Mouse (Mus musculus) heart, adult 2 months (tissue): ENCODE measurements around the gene Pcsk1n.
"Not testable (repeated sequence)": the region's sequence is repeated elsewhere in the genome, so short reads cannot be mapped to it uniquely, and the experiment has no call there.

ENCODE experiments used
- CTCF ChIP-seq: fragments of 200-600 bp; IDR thresholded peaks from 2 replicates; pipeline ENCODE4 v1.8.1; 2022; ENCODE audit warnings: antibody characterized with exemption, mild to moderate bottlenecking, moderate library complexity
- POLR2A ChIP-seq: fragments of 200-500 bp; IDR thresholded peaks from 2 replicates; pipeline ENCODE4 v1.6.1; 2011; ENCODE audit warnings: mild to moderate bottlenecking, low read depth, low read length, control low read depth; ENCODE audit not compliant: insufficient read depth

DNA sequence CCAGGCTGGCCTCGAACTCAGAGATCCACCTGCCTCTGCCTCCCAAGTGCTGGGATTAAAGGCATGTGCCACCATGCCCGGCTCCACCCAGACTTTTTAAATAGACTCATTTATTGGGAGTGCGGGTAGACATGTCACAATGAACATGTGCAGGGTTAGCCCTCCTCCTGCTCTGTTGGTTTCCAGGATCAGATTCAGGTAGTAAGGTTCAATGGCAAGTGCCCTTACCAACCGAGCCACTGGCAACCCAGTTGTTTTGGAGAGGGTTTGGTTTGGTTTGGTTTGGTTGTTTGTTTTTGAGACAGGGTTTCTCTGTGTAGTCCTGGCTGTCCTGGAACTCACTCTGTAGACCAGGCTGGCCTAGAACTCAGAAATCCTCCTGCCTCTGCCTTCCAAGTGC is 10.4 kb upstream of the Pcsk1n start, which contains the start of gene Gm10490:
- not testable (repeated sequence) for TF ChIP-seq CTCF, POLR2A
